Mouse (Mus musculus) hindbrain, embryonic 16.5 days (tissue): ENCODE data around the gene Idh1. TPM values are rescaled to one million over a fixed set of nuclear protein-coding genes. Genes with fewer than 3 reads are reported as not detected.

Source experiments
- ATAC-seq: fragments of 200-750 bp; cut with Nextera tagmentation; 2 replicates; pipeline ENCODE4 v1.8.0; 2017; ENCODE audit warnings: moderate TSS enrichment, moderate library complexity
- H3K27ac ChIP-seq: fragments of 300-500 bp; sonication (generic); 2 replicates; pipeline ENCODE4 v1.5.1; 2014; ENCODE audit warnings: low read depth, mild to moderate bottlenecking, control low read depth, low read length, moderate library complexity
- H3K27me3 ChIP-seq: fragments of 300-500 bp; sonication (generic); replicated peaks from 2 replicates; pipeline ENCODE4 v1.6.1; 2014; ENCODE audit warnings: low read length; ENCODE audit not compliant: control insufficient read depth, insufficient read depth
- H3K36me3 ChIP-seq: fragments of 300-500 bp; sonication (generic); 2 replicates; pipeline ENCODE4 v1.6.1; 2014; ENCODE audit warnings: mild to moderate bottlenecking, low read length, moderate library complexity, mixed read lengths; ENCODE audit not compliant: control insufficient read depth, insufficient read depth
- H3K4me1 ChIP-seq: fragments of 300-500 bp; sonication (generic); 2 replicates; pipeline ENCODE4 v1.6.1; 2014; ENCODE audit warnings: low read depth, low read length; ENCODE audit not compliant: control insufficient read depth, insufficient read depth
- H3K4me2 ChIP-seq: fragments of 300-500 bp; sonication (generic); 2 replicates; pipeline ENCODE4 v1.6.1; 2014; ENCODE audit warnings: mild to moderate bottlenecking, low read length, control low read depth, moderate library complexity
- H3K4me3 ChIP-seq: fragments of 300-500 bp; sonication (generic); 2 replicates; pipeline ENCODE4 v1.5.1; 2014; ENCODE audit warnings: mild to moderate bottlenecking, low read length, control low read depth, moderate library complexity
- H3K9ac ChIP-seq: fragments of 300-500 bp; sonication (generic); 2 replicates; pipeline ENCODE4 v1.6.1; 2014; ENCODE audit warnings: low read depth, mild to moderate bottlenecking, control low read depth, low read length, moderate library complexity
- H3K9me3 ChIP-seq: fragments of 300-500 bp; sonication (generic); 2 replicates; pipeline ENCODE4 v1.6.1; 2014; ENCODE audit warnings: mild to moderate bottlenecking, low read length, moderate library complexity; ENCODE audit not compliant: control insufficient read depth
- WGBS: fragments of 180-500 bp; shearing (Covaris S2); extraction: QIAGEN DNeasy Blood & Tissue Kit; methylation state at CpG from one replicate; pipeline ENCODE4 v1.1.7; 2014; 5-methylcytosine and 5-hydroxymethylcytosine counted together
- polyA plus RNA-seq: library from polyadenylated mRNA; unstranded; fragments of >200 nt; fragmentation: Nextera tagmentation; extraction: Ambion mirVana; gene quantifications from 2 replicates; pipeline ENCODE4 v1.2.1, GENCODE M21; 2015

Idh1 gene
- polyA plus RNA-seq, 1 experiment from 2014 or later = 497 TPM

GRCm38 (mm10) chr1:65169536-65169935, 16.8 kb downstream of the Idh1 start:
- Histone ChIP-seq H3K9me3 (no peaks in the 10 kb centered on the region), H3K4me3 (no peak overlapping the region), H3K27ac (no peak overlapping the region), H3K4me1 (no peaks in the 10 kb centered on the region; the same call in 1 of the 2 replicates), H3K27me3 (no peaks in the 10 kb centered on the region), H3K36me3 (peaks cover 50% of the 10 kb centered on the region), H3K4me2 (no peak overlapping the region), H3K9ac (no peak overlapping the region)
- WGBS = 95% methylated on average over 7 of the region's 7 CpGs
- no peak for ATAC-seq

DNA sequence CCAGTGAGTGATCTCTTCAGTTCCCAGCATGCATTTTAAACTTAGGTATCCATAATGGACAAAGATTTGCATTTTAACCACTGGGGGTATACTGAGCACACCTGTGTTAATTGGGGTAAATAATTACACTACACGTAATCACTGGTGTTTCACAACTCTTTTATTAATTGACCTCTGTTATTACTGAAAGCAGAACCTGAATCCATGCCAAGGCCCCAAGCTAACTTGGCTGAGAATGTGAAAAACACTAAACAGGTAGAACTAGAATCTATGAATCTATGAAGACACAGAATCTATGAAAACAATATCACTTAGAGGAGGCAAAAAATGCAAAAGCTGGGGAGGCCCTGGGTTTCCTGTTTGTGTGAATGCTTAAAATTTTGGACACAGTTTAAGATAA, 18.8 kb downstream of the Idh1 start:
- WGBS = 78% methylated on average over 1 of the region's 1 CpGs

DNA sequence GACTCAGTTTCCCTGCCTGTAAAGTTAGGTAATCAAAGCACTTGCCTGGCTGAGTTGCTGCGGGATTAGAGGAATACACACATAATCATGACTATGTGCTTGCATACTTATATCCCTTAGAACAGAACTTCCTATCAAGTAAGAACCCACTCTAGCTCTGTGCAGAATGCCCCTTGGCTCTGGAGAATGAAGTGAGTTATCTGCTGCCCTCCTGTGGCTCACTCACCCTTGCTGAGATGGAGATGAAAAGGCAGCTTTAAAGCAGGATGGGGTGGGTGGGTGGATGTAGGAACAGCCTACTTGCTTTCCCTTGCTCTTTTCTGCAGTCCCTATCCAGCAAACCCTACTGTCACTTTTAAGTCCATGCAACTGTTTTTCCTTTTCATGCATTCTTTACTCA, 24.1 kb downstream of the Idh1 start:
- H3K4me1 ChIP-seq = no peaks in the 10 kb centered on the region
- ATAC-seq = no peak
- H3K36me3 ChIP-seq = peaks cover 59% of the 10 kb centered on the region
- no peak overlapping the region for H3K27ac ChIP-seq
- 96% methylated on average over 1 of the region's 1 CpGs for WGBS
- H3K4me2 ChIP-seq = no peak overlapping the region
- no peak overlapping the region for H3K9ac ChIP-seq
- no peak overlapping the region for H3K4me3 ChIP-seq
- H3K27me3 ChIP-seq = no peaks in the 10 kb centered on the region
- no peaks in the 10 kb centered on the region for H3K9me3 ChIP-seq

More for the DNA sequence above, 18.8 kb downstream of the Idh1 start:
- no peak overlapping the region for H3K9ac ChIP-seq
- ATAC-seq = no peak
- H3K36me3 ChIP-seq = peaks cover 57% of the 10 kb centered on the region
- H3K27me3 ChIP-seq = no peaks in the 10 kb centered on the region
- no peak overlapping the region for H3K4me2 ChIP-seq
- no peak overlapping the region for H3K4me3 ChIP-seq
- no peaks in the 10 kb centered on the region for H3K4me1 ChIP-seq
- no peaks in the 10 kb centered on the region for H3K9me3 ChIP-seq
- H3K27ac ChIP-seq = no peak overlapping the region

DNA sequence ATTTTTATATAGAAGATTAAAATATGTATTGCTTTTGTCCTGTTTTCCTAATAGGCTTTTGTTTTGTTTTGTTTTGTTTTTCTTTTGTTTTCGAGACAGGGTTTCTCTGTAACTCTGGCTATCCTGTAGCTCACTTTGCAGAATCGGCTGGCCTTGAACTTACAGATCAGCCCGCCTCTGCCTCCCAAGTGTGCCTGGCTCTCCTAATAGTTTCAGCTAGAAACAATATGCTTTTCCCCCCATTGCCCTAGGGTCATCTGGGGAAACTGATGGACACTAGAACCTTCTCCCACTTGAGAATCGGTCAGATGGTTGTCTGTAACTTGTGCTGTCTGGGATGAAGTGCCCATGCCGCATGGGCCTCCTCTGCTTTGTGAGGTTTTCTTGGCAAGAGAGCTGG, 30.2 kb downstream of the Idh1 start:
- peaks cover 21% of the 10 kb centered on the region for H3K36me3 ChIP-seq
- no peak overlapping the region for H3K27ac ChIP-seq
- no peak for ATAC-seq
- H3K4me3 ChIP-seq = no peak overlapping the region
- no peak overlapping the region for H3K4me2 ChIP-seq
- H3K9ac ChIP-seq = no peak overlapping the region
- no peaks in the 10 kb centered on the region for H3K27me3 ChIP-seq
- no peaks in the 10 kb centered on the region for H3K4me1 ChIP-seq
- 97% methylated on average over 5 of the region's 5 CpGs for WGBS
- no peaks in the 10 kb centered on the region for H3K9me3 ChIP-seq

DNA sequence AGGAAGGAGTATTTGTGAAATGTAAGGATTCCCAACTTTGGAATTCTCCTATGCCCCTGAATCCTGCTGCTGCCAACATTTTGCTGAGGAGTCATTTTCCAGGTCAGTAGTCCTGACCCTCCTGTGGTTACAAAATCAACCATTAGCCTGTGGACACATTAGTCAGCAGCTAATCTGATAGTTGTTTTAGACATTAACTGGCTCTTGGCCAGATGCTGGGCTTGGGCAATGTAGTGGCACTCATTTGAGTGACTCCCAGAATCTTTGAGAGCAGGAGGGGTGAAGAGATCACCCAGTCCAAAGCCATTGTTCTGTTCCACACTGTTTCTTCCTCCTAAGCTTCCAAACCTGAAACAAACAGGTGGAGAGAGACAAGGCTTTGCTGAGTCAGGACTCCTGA, 31.5 kb downstream of the Idh1 start:
- Histone ChIP-seq H3K9me3 (no peaks in the 10 kb centered on the region), H3K9ac (no peak overlapping the region), H3K36me3 (peaks cover 9% of the 10 kb centered on the region; the same call in 1 of the 2 replicates), H3K4me3 (no peak overlapping the region), H3K4me1 (no peaks in the 10 kb centered on the region), H3K27ac (no peak overlapping the region), H3K4me2 (no peak overlapping the region), H3K27me3 (no peaks in the 10 kb centered on the region)
- ATAC-seq = no peak

DNA sequence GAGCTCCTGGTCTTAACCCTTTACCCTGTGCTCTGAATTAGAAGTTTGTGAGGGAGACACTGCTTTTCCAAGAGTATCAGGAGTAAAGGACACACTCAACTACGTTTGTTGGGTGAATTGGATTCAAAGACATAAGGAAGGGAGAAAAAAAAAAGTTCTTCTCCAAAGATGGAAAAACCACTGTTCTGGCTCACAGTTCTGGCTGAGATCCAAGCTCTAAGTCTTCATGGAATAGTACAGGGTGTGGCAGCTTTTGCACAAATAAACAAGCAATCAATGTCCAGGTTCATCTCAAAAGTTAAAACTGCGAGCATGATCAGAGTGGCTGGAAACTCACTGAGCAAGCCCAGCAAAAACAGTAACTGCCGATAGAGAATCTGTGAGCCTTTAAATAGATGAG, 38.3 kb downstream of the Idh1 start:
- Histone ChIP-seq H3K27me3 (no peaks in the 10 kb centered on the region), H3K27ac (no peak overlapping the region), H3K4me1 (no peaks in the 10 kb centered on the region), H3K9me3 (no peaks in the 10 kb centered on the region), H3K4me3 (no peak overlapping the region), H3K9ac (no peak overlapping the region), H3K4me2 (no peak overlapping the region), H3K36me3 (no peaks in the 10 kb centered on the region)
- 84% methylated on average over 3 of the region's 3 CpGs for WGBS
- ATAC-seq = no peak

DNA sequence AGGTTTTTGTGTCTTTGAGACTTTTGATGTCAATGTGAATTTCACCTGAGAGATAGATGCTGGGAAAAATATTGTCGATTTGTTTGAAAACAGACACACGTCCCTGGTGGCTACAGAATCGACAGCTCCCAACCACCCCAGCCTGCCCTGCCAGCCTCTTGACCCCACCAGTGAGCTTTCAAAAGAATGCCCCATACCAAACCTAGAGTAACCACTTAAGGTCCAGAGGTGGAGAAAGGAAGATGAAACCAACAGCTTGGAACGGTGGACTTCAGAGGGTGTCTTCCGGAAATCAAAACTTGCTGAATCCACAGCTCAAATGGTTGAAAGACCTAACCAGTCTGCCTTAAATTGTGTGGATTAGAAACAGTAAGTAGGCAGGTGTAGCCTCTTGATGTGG, 39.0 kb downstream of the Idh1 start:
- H3K27me3 ChIP-seq = no peaks in the 10 kb centered on the region
- peaks cover 2% of the 10 kb centered on the region; the same call in 1 of the 2 replicates for H3K9me3 ChIP-seq
- whole genome bisulfite sequencing = 93% methylated on average over 5 of the region's 5 CpGs
- H3K4me3 ChIP-seq = no peak overlapping the region
- H3K9ac ChIP-seq = no peak overlapping the region
- H3K27ac ChIP-seq = no peak overlapping the region
- no peak overlapping the region for H3K4me2 ChIP-seq
- no peaks in the 10 kb centered on the region for H3K36me3 ChIP-seq
- no peak for ATAC-seq
- H3K4me1 ChIP-seq = no peaks in the 10 kb centered on the region

DNA sequence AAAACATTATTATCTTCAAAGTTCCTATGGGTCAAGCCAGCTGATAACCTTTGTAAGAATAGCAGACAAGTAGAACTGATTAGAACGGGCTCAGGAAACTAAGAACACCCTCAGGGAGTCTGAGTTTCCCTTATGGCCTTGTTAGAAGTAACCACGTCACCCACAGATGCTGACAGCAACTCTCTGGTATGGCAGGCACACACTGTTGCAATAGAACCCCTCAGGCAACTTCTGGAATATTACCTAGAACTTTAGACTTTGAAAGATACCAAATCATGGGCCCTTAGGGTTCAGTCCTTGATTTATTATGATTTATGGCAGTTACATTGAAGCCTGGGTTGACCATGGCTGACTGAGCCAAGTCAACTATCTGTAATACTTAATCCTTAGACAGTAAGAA, 39.7 kb downstream of the Idh1 start:
- Histone ChIP-seq H3K4me1 (no peaks in the 10 kb centered on the region), H3K27me3 (no peaks in the 10 kb centered on the region), H3K4me3 (no peak overlapping the region), H3K36me3 (no peaks in the 10 kb centered on the region), H3K9ac (no peak overlapping the region), H3K4me2 (no peak overlapping the region), H3K9me3 (peaks cover 4% of the 10 kb centered on the region; the same call in 1 of the 2 replicates), H3K27ac (no peak overlapping the region)
- WGBS = 74% methylated on average over 2 of the region's 2 CpGs
- ATAC-seq = no peak

GRCm38 (mm10) chr1:65144783-65145182, 41.5 kb downstream of the Idh1 start:
- ATAC-seq = no peak
- Histone ChIP-seq H3K9ac (no peak overlapping the region), H3K36me3 (no peaks in the 10 kb centered on the region), H3K27ac (no peak overlapping the region), H3K4me3 (no peak overlapping the region), H3K9me3 (peaks cover 4% of the 10 kb centered on the region; the same call in 1 of the 2 replicates), H3K4me2 (no peak overlapping the region), H3K27me3 (no peaks in the 10 kb centered on the region), H3K4me1 (no peaks in the 10 kb centered on the region)
- 87% methylated on average over 2 of the region's 2 CpGs for WGBS

- no peak for ATAC-seq
- Histone ChIP-seq H3K9ac (no peak overlapping the region), H3K4me1 (no peaks in the 10 kb centered on the region), H3K27ac (no peak overlapping the region), H3K36me3 (no peaks in the 10 kb centered on the region), H3K9me3 (peaks cover 4% of the 10 kb centered on the region; the same call in 1 of the 2 replicates), H3K4me2 (no peak overlapping the region), H3K27me3 (no peaks in the 10 kb centered on the region), H3K4me3 (no peak overlapping the region)
- 83% methylated on average over 6 of the region's 6 CpGs for WGBS
Observed at GRCm38 (mm10) chr1:65137560-65137959, 48.7 kb downstream of the Idh1 start.
